Mouse (Mus musculus) hindbrain, embryonic 13.5 days (tissue): ENCODE results near the gene Tmem14a. TPM values are rescaled to one million over a fixed set of nuclear protein-coding genes. Genes with fewer than 3 reads are reported as not detected.
A peak's percentile ranks its signal among the peaks of the same experiment; 100 is the strongest.
"Not testable (repeated sequence)": the region's sequence is repeated elsewhere in the genome, so short reads cannot be mapped to it uniquely, and the experiment has no call there.

Source experiments
- ATAC-seq: fragments of 200-750 bp; cut with Nextera tagmentation; 2 replicates; pipeline ENCODE4 v1.8.0; 2017; ENCODE audit warnings: moderate TSS enrichment; ENCODE audit not compliant: low FRiP score
- H3K27ac ChIP-seq: fragments of 300-500 bp; sonication (generic); 2 replicates; pipeline ENCODE4 v1.5.1; 2015; ENCODE audit warnings: inconsistent platforms, mild to moderate bottlenecking, moderate library complexity
- H3K27me3 ChIP-seq: fragments of 300-500 bp; sonication (generic); 2 replicates; pipeline ENCODE4 v1.6.1; 2015; ENCODE audit warnings: mild to moderate bottlenecking, inconsistent platforms
- H3K36me3 ChIP-seq: fragments of 300-500 bp; sonication (generic); 2 replicates; pipeline ENCODE4 v1.6.1; 2015; ENCODE audit warnings: mild to moderate bottlenecking, inconsistent platforms
- H3K4me1 ChIP-seq: fragments of 300-500 bp; sonication (generic); replicated peaks from 2 replicates; pipeline ENCODE4 v1.6.1; 2015; ENCODE audit warnings: inconsistent platforms
- H3K4me2 ChIP-seq: fragments of 300-500 bp; sonication (generic); 2 replicates; pipeline ENCODE4 v1.6.1; 2015; ENCODE audit warnings: inconsistent platforms, mild to moderate bottlenecking, moderate library complexity
- H3K4me3 ChIP-seq: fragments of 300-500 bp; sonication (generic); 2 replicates; pipeline ENCODE4 v1.5.1; 2015; ENCODE audit warnings: mild to moderate bottlenecking, inconsistent platforms
- H3K9ac ChIP-seq: fragments of 300-500 bp; sonication (generic); 2 replicates; pipeline ENCODE4 v1.6.1; 2015; ENCODE audit warnings: mild to moderate bottlenecking, inconsistent platforms
- H3K9me3 ChIP-seq: fragments of 300-500 bp; sonication (generic); 2 replicates; pipeline ENCODE4 v1.6.1; 2016; ENCODE audit warnings: inconsistent platforms
- WGBS: fragments of 180-500 bp; shearing (Covaris S2); methylation state at CpG from one replicate; pipeline ENCODE4 v1.1.7; 2015; 5-methylcytosine and 5-hydroxymethylcytosine counted together
- polyA plus RNA-seq: library from polyadenylated mRNA; unstranded; fragments of >200 nt; fragmentation: Nextera tagmentation; extraction: Ambion mirVana; gene quantifications from 2 replicates; pipeline ENCODE4 v1.2.1, GENCODE M21; 2015

Gene Tmem14a
- polyA plus RNA-seq, 1 experiment from 2014 or later: 18.5 TPM

DNA sequence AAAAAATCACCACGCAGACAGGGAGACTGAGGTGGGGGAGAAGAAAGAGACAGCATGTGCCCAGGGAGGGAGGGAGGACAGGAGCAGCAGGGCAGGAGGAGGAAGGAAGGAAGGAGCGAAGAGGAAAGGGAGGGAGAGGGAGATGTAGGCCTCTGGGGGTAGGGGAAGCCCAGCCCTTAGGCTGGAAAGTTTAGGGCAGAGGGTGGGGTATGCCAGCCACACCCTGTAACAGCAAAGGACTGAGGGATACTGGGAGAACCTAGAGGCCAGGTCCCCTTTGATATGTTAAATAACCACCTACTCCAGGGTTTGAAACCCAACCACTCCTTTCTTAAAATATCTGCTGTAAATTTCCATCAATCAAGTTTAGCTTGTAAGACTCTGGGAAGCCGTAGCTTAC lies 38.0 kb downstream of the Tmem14a start:
- no peaks in the 10 kb centered on the region for H3K9me3 ChIP-seq
- H3K27me3 ChIP-seq: no peaks in the 10 kb centered on the region
- no peak overlapping the region for H3K27ac ChIP-seq
- 63% methylated on average over 3 of the region's 3 CpGs for WGBS
- ATAC-seq: no peak
- no peaks in the 10 kb centered on the region for H3K4me1 ChIP-seq
- no peak overlapping the region for H3K4me2 ChIP-seq
- H3K4me3 ChIP-seq: no peak overlapping the region
- H3K9ac ChIP-seq: no peak overlapping the region
- no peaks in the 10 kb centered on the region for H3K36me3 ChIP-seq

- no peak overlapping the region for H3K9ac ChIP-seq
- no peak overlapping the region for H3K4me3 ChIP-seq
- ATAC-seq: no peak
- H3K4me1 ChIP-seq: no peaks in the 10 kb centered on the region
- no peaks in the 10 kb centered on the region for H3K9me3 ChIP-seq
- H3K27ac ChIP-seq: no peak overlapping the region
- H3K27me3 ChIP-seq: no peaks in the 10 kb centered on the region
- WGBS: 78% methylated on average over 5 of the region's 5 CpGs
- H3K36me3 ChIP-seq: no peaks in the 10 kb centered on the region
- H3K4me2 ChIP-seq: no peak overlapping the region
Observed at GRCm38 (mm10) chr1:21256871-21257270, 38.5 kb downstream of the Tmem14a start.

DNA sequence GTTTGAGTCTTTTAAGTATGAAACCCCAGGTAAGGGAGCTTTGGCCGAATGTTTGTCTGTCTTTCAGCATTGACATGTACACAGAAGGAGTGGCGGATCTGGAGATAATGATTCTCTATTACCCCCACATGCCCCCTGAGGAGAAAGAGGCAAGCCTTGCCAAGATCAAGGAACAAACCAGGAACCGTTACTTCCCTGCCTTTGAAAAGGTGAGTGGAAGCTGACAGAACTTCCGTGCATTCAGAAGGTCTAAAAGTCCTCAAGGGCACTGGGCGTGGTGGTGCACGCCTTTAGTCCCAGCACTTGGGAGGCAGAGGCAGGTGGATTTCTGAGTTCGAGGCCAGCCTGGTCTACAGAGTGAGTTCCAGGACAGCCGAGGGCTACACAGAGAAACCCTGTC lies 41.6 kb downstream of the Tmem14a start:
- not testable (repeated sequence) for H3K9ac ChIP-seq, H3K27ac ChIP-seq, H3K4me2 ChIP-seq, H3K4me3 ChIP-seq, H3K9me3 ChIP-seq, H3K36me3 ChIP-seq, H3K27me3 ChIP-seq, H3K4me1 ChIP-seq, ATAC-seq
- WGBS: 86% methylated on average over 8 of the region's 8 CpGs

- Histone ChIP-seq H3K27ac (no peak overlapping the region), H3K4me1 (no peaks in the 10 kb centered on the region), H3K36me3 (no peaks in the 10 kb centered on the region), H3K9me3 (no peaks in the 10 kb centered on the region), H3K27me3 (no peaks in the 10 kb centered on the region), H3K4me3 (no peak overlapping the region), H3K4me2 (no peak overlapping the region), H3K9ac (no peak overlapping the region)
- ATAC-seq: no peak
- 95% methylated on average over 5 of the region's 5 CpGs for WGBS
Observed at GRCm38 (mm10) chr1:21262401-21262800, 44.0 kb downstream of the Tmem14a start.

DNA sequence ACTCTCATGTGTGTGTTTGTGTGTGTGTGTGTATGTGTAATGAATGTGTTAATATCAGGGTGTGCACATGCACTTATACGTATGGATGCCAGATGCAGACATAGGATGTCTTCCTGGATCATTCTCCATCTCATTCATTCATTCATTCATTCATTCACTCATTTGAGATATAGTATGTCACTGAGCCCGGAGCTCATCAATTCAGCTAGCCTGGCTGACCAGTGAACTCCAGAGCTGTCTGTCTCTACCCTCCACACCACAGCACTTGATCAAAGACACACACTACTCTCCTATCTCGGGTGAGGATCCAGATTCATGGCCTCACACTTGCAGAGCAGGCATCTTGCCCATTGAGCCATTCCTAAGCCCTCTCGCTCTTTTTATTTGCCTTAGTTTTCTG lies 45.6 kb downstream of the Tmem14a start:
- WGBS: 92% methylated on average over 4 of the region's 4 CpGs

GRCm38 (mm10) chr1:21264747-21265146 lies 46.4 kb downstream of the Tmem14a start:
- Histone ChIP-seq H3K4me2 (no peak overlapping the region), H3K4me3 (no peak overlapping the region), H3K27ac (no peak overlapping the region), H3K9ac (no peak overlapping the region), H3K4me1 (no peaks in the 10 kb centered on the region), H3K9me3 (no peaks in the 10 kb centered on the region), H3K27me3 (no peaks in the 10 kb centered on the region), H3K36me3 (no peaks in the 10 kb centered on the region)
- 79% methylated on average over 8 of the region's 8 CpGs for WGBS
- ATAC-seq: no peak

More for the DNA sequence above, 45.6 kb downstream of the Tmem14a start:
- H3K4me2 ChIP-seq: no peak overlapping the region
- H3K9ac ChIP-seq: no peak overlapping the region
- no peak overlapping the region for H3K4me3 ChIP-seq
- no peak for ATAC-seq
- no peaks in the 10 kb centered on the region for H3K4me1 ChIP-seq
- no peaks in the 10 kb centered on the region for H3K9me3 ChIP-seq
- H3K27ac ChIP-seq: no peak overlapping the region
- no peaks in the 10 kb centered on the region for H3K36me3 ChIP-seq
- H3K27me3 ChIP-seq: no peaks in the 10 kb centered on the region

DNA sequence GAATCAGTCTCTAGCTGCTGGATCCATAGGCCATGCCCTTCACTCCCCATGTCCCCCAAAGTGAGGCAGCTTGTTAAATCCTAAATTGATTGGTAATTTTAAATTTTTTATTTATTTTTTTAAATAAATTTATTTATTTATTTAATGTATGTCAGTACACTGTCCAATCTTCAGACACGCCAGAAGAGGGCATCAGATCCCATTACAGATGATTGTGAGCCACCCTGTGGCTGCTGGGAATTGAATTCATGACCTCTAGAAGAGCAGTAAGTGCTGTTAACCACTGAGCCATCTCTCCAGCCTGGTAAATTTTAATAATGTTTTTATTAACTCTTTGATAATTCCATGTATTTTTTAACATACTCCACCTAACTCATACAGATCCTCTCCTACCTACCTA lies 48.4 kb downstream of the Tmem14a start:
- Histone ChIP-seq H3K36me3 (no peaks in the 10 kb centered on the region), H3K4me1 (peaks cover 1% of the 10 kb centered on the region; the same call in 1 of the 2 replicates), H3K9me3 (no peaks in the 10 kb centered on the region), H3K27ac (no peak overlapping the region), H3K9ac (no peak overlapping the region), H3K4me3 (no peak overlapping the region), H3K27me3 (no peaks in the 10 kb centered on the region), H3K4me2 (no peak overlapping the region)
- no peak for ATAC-seq
- 83% methylated on average over 1 of the region's 1 CpGs for WGBS

GRCm38 (mm10) chr1:21267466-21267865 lies 49.1 kb downstream of the Tmem14a start:
- H3K9me3 ChIP-seq, H3K27ac ChIP-seq, H3K9ac ChIP-seq, H3K4me2 ChIP-seq, H3K4me1 ChIP-seq, H3K27me3 ChIP-seq, H3K4me3 ChIP-seq, H3K36me3 ChIP-seq: not testable (repeated sequence)
- WGBS: 90% methylated on average over 7 of the region's 7 CpGs
- 0 out of 2 replicates have a peak, but pooled peaks have one; percentile 19 for ATAC-seq

DNA sequence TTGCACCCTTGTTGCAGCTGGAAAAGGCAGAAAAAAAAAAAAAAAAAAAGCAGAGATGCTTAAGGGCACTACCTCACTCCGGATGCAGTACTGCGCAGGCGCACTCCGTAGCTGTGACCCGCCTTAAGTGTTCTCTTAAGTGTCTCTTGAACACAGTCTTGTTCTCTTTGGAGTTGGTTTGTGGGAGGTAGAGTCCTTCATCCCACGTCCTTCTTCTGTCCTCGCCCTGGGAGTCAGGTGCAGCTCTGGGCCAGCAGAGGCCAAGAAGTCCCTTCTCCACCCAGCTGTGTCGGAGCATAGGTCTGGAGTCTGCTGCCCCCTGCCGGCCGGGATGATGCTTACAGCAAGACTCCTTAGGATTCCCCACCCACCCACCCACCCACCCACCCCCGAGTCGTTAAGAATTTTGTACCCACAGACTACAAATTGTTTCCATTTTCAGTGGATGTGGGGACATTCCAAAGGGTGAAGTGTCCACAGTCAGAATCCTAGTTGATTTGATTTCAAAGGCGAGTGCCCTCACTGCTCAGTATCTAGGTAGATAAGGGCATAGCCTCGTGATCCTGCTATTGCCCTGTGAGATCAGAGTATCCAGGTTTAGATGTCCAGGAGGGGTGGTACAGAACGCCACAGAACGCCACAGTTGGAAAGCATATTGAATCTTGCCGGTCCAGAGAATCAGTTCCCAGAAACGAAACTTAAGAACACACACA lies 53.1 kb downstream of the Tmem14a start:
- no peak overlapping the region for H3K27ac ChIP-seq
- peak overlapping the region; percentile 26 for H3K4me3 ChIP-seq
- H3K9me3 ChIP-seq: no peaks in the 10 kb centered on the region
- H3K27me3 ChIP-seq: 0 out of 2 replicates have a peak, but pooled peaks cover 3% of the 10 kb centered on the region
- peak overlapping the region; percentile 50 for H3K4me2 ChIP-seq
- ATAC-seq: peak; percentile 78
- H3K4me1 ChIP-seq: peaks cover 5% of the 10 kb centered on the region; the same call in 1 of the 2 replicates
- H3K9ac ChIP-seq: no peak overlapping the region
- WGBS: 23% methylated on average over 18 of the region's 18 CpGs
- H3K36me3 ChIP-seq: no peaks in the 10 kb centered on the region

- Histone ChIP-seq H3K36me3 (no peaks in the 10 kb centered on the region), H3K27me3 (0 out of 2 replicates have a peak, but pooled peaks cover 3% of the 10 kb centered on the region), H3K4me2 (peak overlapping the region; percentile 50), H3K4me3 (peak overlapping the region; percentile 26), H3K9ac (no peak overlapping the region), H3K27ac (no peak overlapping the region), H3K9me3 (no peaks in the 10 kb centered on the region), H3K4me1 (peaks cover 5% of the 10 kb centered on the region; the same call in 1 of the 2 replicates)
- WGBS: 20% methylated on average over 14 of the region's 14 CpGs
- ATAC-seq: no peak
Observed at GRCm38 (mm10) chr1:21272056-21272431, 53.7 kb downstream of the Tmem14a start.

- no peak overlapping the region for H3K4me2 ChIP-seq
- H3K4me3 ChIP-seq: no peak overlapping the region
- 0 out of 2 replicates have a peak, but pooled peaks cover 3% of the 10 kb centered on the region for H3K27me3 ChIP-seq
- no peaks in the 10 kb centered on the region for H3K36me3 ChIP-seq
- no peaks in the 10 kb centered on the region for H3K9me3 ChIP-seq
- H3K9ac ChIP-seq: no peak overlapping the region
- 95% methylated on average over 6 of the region's 6 CpGs for WGBS
- H3K27ac ChIP-seq: no peak overlapping the region
- peaks cover 5% of the 10 kb centered on the region; the same call in 1 of the 2 replicates for H3K4me1 ChIP-seq
- ATAC-seq: no peak
Observed at GRCm38 (mm10) chr1:21273091-21273490, 54.7 kb downstream of the Tmem14a start.

DNA sequence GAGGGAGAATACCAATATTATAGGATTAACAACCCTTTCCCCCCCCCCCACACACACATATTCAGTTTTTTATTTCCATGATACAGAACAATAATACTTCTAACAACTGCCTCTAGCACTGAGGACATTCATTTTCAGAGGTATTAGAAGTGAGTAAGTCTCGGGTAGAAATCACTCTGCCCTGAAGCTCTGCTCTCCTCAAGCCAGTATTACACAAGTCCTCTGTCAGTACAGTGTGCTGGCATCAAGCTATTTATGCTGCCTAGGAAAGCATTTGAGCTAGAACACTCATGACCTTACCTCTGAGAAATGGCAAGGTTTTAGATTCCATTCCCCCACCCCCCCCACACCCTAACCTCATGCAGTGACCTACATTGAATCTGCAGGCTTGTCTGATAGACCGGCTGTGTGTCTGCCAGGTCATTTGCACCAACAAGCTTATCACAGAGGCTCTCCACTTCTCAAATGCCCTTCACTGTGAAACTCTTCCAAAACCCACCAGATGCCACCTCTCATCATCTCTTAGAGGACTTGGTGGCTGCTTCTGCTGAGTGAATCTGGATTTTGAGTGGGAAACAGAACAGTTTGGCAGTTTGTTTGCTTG lies 56.2 kb downstream of the Tmem14a start:
- Histone ChIP-seq H3K4me1 (peaks cover 5% of the 10 kb centered on the region; the same call in 1 of the 2 replicates), H3K9me3 (no peaks in the 10 kb centered on the region), H3K27ac (no peak overlapping the region), H3K4me3 (no peak overlapping the region), H3K36me3 (no peaks in the 10 kb centered on the region), H3K27me3 (0 out of 2 replicates have a peak, but pooled peaks cover 3% of the 10 kb centered on the region), H3K9ac (no peak overlapping the region), H3K4me2 (no peak overlapping the region)
- no peak for ATAC-seq
- WGBS: 86% methylated on average over 2 of the region's 2 CpGs

GRCm38 (mm10) chr1:21275366-21275765 lies 57.0 kb downstream of the Tmem14a start:
- H3K4me1 ChIP-seq, H3K27me3 ChIP-seq, ATAC-seq, H3K36me3 ChIP-seq, H3K27ac ChIP-seq, H3K9me3 ChIP-seq, H3K4me2 ChIP-seq, H3K4me3 ChIP-seq, H3K9ac ChIP-seq: not testable (repeated sequence)
- WGBS: 89% methylated on average over 5 of the region's 5 CpGs
